Mouse (Mus musculus) monocyte, adult 2 months (primary cell): ENCODE data around the gene Cecr2.

ENCODE experiments used
- DNase-seq, 2 experiments: peaks; one replicate each; pipeline ENCODE4 v3.0.0; 2022; ENCODE audit warnings: low spot score in 2 of 2, low read depth in 1 of 2

The Cecr2 gene

DNA sequence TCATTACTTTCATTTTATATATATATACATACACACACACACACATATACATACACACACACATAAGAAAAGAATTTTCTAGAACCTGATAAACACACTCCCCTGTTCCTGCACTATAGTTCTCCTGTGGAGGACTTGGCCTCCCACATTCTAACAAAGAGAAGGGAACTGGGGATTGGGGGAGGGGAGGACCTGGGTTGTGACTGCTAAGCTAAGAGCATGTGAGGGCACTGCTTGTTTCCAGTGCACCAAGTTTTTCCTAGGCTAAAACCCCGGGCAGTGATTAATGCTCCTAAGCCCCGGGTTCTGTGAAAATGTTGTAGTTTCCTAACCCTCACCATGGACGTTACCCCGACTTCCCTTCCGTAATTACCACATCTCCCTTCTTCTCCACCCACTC lies 154.0 kb downstream of the Cecr2 start:
- DNase-seq: no peak
